ENCODE assay signal across 8 mouse cellular contexts in genomic region chr11:120659509-120660300, GRCm38 (mm10). TPM values are rescaled to one million over a fixed set of nuclear protein-coding genes. Genes with fewer than 3 reads are reported as not detected.
DNase-seq lines count a peak whose midpoint lies in the region; ATAC-seq and TF ChIP-seq lines count a peak whose summit lies in the region.

No protein-coding gene starts in this region.

- H3K4me1 ChIP-seq in hindbrain, postnatal 0 days (ENCODE audit: insufficient read depth, low read length), result no peaks in the 10 kb centered on the region
- peaks cover 15% of the 10 kb centered on the region for H3K4me1 ChIP-seq in liver, postnatal 0 days (ENCODE audit: insufficient read depth)
- H3K4me1 ChIP-seq in cerebellum, adult 2 months (ENCODE audit: control insufficient read depth, insufficient read depth, low read length), result no peaks in the 10 kb centered on the region

- H3K4me3 ChIP-seq in hindbrain, postnatal 0 days (ENCODE audit: low read length), result peak overlapping the region; percentile 32
- peak overlapping the region; percentile 45 for H3K4me3 ChIP-seq in liver, postnatal 0 days (ENCODE audit: low read depth, low read length)
- H3K4me3 ChIP-seq in cerebellum, adult 2 months (replicated peaks; ENCODE audit: insufficient read depth, low read depth, low read length), result no peak overlapping the region

- peak overlapping the region; percentile 55 for H3K4me2 ChIP-seq in hindbrain, postnatal 0 days (ENCODE audit: low read depth, low read length)
- peak overlapping the region; percentile 72 for H3K4me2 ChIP-seq in liver, postnatal 0 days (ENCODE audit: low read depth, low read length)

- H3K9ac ChIP-seq in hindbrain, postnatal 0 days (replicated peaks; ENCODE audit: low read length), result no peak overlapping the region; the same call in 1 of the 2 replicates
- H3K9ac ChIP-seq in liver, postnatal 0 days (replicated peaks), result no peak overlapping the region

- no peaks in the 10 kb centered on the region for H3K9me3 ChIP-seq in hindbrain, postnatal 0 days (ENCODE audit: low read length)
- H3K9me3 ChIP-seq in liver, postnatal 0 days (ENCODE audit: low read length), result no peaks in the 10 kb centered on the region

- DNase-seq in adrenal gland, postnatal 14 days, result peak; percentile 34
- no peak for DNase-seq in adrenal gland, adult 8-10 months
- peak; percentile 34 for DNase-seq in ZHBTc4 (ENCODE audit: low read depth, low spot score)
- DNase-seq in hindbrain, postnatal 0 days (ENCODE audit: low spot score), result no peak
- DNase-seq in liver, postnatal 0 days, result no peak
- no peak for DNase-seq in cerebellum, adult 2 months
- no peak for DNase-seq in frontal cortex, postnatal 25 days (ENCODE audit: low spot score in 2 of 2)
- no peak for DNase-seq in natural killer cell, adult 2 months (ENCODE audit: low spot score in 2 of 2)

- 2% methylated on average over 50 of the region's 50 CpGs for WGBS in hindbrain, postnatal 0 days
- 5% methylated on average over 44 of the region's 50 CpGs for WGBS in liver, postnatal 0 days (ENCODE audit: insufficient replicate concordance)
- 2% methylated on average over 50 of the region's 50 CpGs for WGBS in cerebellum, adult 2 months

- TF ChIP-seq POLR2A in cerebellum, adult 2 months (IDR thresholded peaks at IDR 0.05; ENCODE audit: borderline replicate concordance, insufficient read depth, low read length), result no peak

- peaks cover 68% of the 10 kb centered on the region for H3K27me3 ChIP-seq in hindbrain, postnatal 0 days (ENCODE audit: insufficient read depth, low read length)
- H3K27me3 ChIP-seq in liver, postnatal 0 days (ENCODE audit: insufficient read depth, low read length), result peaks cover 70% of the 10 kb centered on the region
- peaks cover 11% of the 10 kb centered on the region; the same call in 1 of the 2 replicates for H3K27me3 ChIP-seq in cerebellum, adult 2 months (ENCODE audit: control insufficient read depth, insufficient read depth, low read length)

- TF ChIP-seq CTCF in hindbrain, postnatal 0 days (IDR thresholded peaks at IDR 0.05; ENCODE audit: low read depth), result no peak
- no peak for TF ChIP-seq CTCF in liver, postnatal 0 days (IDR thresholded peaks at IDR 0.05; ENCODE audit: low read depth)
- TF ChIP-seq CTCF in cerebellum, adult 2 months (IDR thresholded peaks at IDR 0.05; ENCODE audit: borderline replicate concordance, insufficient read depth, low read depth, low read length), result no peak

- no peak for TF ChIP-seq EP300 in liver, postnatal 0 days (IDR thresholded peaks at IDR 0.05; ENCODE audit: low read depth)

- ATAC-seq in hindbrain, postnatal 0 days, result no peak
- ATAC-seq in liver, postnatal 0 days, result peak; percentile 26; the same call in 1 of the 2 replicates

- H3K36me3 ChIP-seq in hindbrain, postnatal 0 days (ENCODE audit: insufficient read depth, low read length), result no peaks in the 10 kb centered on the region
- no peaks in the 10 kb centered on the region for H3K36me3 ChIP-seq in liver, postnatal 0 days (replicated peaks; ENCODE audit: insufficient read depth, low read length)

- H3K27ac ChIP-seq in hindbrain, postnatal 0 days, result no peak overlapping the region
- H3K27ac ChIP-seq in liver, postnatal 0 days (ENCODE audit: low read depth), result no peak overlapping the region
- H3K27ac ChIP-seq in cerebellum, adult 2 months (ENCODE audit: insufficient read depth, low read length), result no peak overlapping the region

RNA-seq across cellular contexts. Expression of gene Notum, which starts 1.3 kb away (rescaled TPM):
- 8.3 and 11.2 TPM in 2 replicates for total RNA-seq in adrenal gland, postnatal 14 days (2021)
- 1 to 10 TPM; 5.1 to 9.0 (median 7.2) TPM for total RNA-seq in adrenal gland, adult 8-10 months (2022)
- total RNA-seq in hindbrain, postnatal 0 days (2014; rRNA removed), result 6.9 and 10.3 TPM in 2 replicates
- polyA plus RNA-seq in hindbrain, postnatal 0 days (2015; fragmentation: Nextera tagmentation; extraction: Ambion mirVana), result 3.0 and 4.1 TPM in 2 replicates
- 0.15 and 0.29 TPM in 2 replicates for polyA plus RNA-seq in liver, postnatal 0 days (2015; fragmentation: Nextera tagmentation; extraction: Ambion mirVana)
- 5.9 TPM in 2 replicates for polyA plus RNA-seq in cerebellum, adult 2 months (2012; rRNA removed)

RNA-seq across cellular contexts. Expression of gene Myadml2, which starts 11.7 kb away (rescaled TPM):
- 0.94 TPM in 1 of 2 replicates, not detected in the other for total RNA-seq in adrenal gland, postnatal 14 days (2021)
- total RNA-seq in adrenal gland, adult 8-10 months (2022), result 1 to 10 TPM in 1 of 4 experiments, under 1 TPM in 2, not detected in 1; 0.65 to 1.2 (median 0.81) TPM
- total RNA-seq in hindbrain, postnatal 0 days (2014; rRNA removed), result 1.4 and 1.5 TPM in 2 replicates
- 1.3 and 1.5 TPM in 2 replicates for polyA plus RNA-seq in hindbrain, postnatal 0 days (2015; fragmentation: Nextera tagmentation; extraction: Ambion mirVana)
- polyA plus RNA-seq in liver, postnatal 0 days (2015; fragmentation: Nextera tagmentation; extraction: Ambion mirVana), result 0.26 and 0.50 TPM in 2 replicates
- 3.3 and 4.5 TPM in 2 replicates for polyA plus RNA-seq in cerebellum, adult 2 months (2012; rRNA removed)

RNA-seq across cellular contexts. Expression of gene Aspscr1, which starts 13.1 kb away (rescaled TPM):
- total RNA-seq in adrenal gland, postnatal 14 days (2021), result 69.4 and 71.3 TPM in 2 replicates
- 100 to 1,000 TPM; 101 to 108 (median 106) TPM for total RNA-seq in adrenal gland, adult 8-10 months (2022)
- 105 and 130 TPM in 2 replicates for total RNA-seq in hindbrain, postnatal 0 days (2014; rRNA removed)
- 143 and 148 TPM in 2 replicates for polyA plus RNA-seq in hindbrain, postnatal 0 days (2015; fragmentation: Nextera tagmentation; extraction: Ambion mirVana)
- 56.8 and 57.1 TPM in 2 replicates for polyA plus RNA-seq in liver, postnatal 0 days (2015; fragmentation: Nextera tagmentation; extraction: Ambion mirVana)
- polyA plus RNA-seq in cerebellum, adult 2 months (2012; rRNA removed), result 56.1 and 59.4 TPM in 2 replicates

RNA-seq across cellular contexts. Expression of gene Pycr1, which starts 16.1 kb away (rescaled TPM):
- total RNA-seq in adrenal gland, postnatal 14 days (2021), result 1.6 TPM in 2 replicates
- total RNA-seq in adrenal gland, adult 8-10 months (2022), result 1 to 10 TPM in 3 of 4 experiments, under 1 TPM in 1; 0.73 to 2.0 (median 1.3) TPM
- 9.0 and 9.3 TPM in 2 replicates for total RNA-seq in hindbrain, postnatal 0 days (2014; rRNA removed)
- 13.2 and 13.8 TPM in 2 replicates for polyA plus RNA-seq in hindbrain, postnatal 0 days (2015; fragmentation: Nextera tagmentation; extraction: Ambion mirVana)
- 1.5 and 1.7 TPM in 2 replicates for polyA plus RNA-seq in liver, postnatal 0 days (2015; fragmentation: Nextera tagmentation; extraction: Ambion mirVana)
- polyA plus RNA-seq in cerebellum, adult 2 months (2012; rRNA removed), result 2.1 and 2.3 TPM in 2 replicates

RNA-seq across cellular contexts. Expression of gene Mafg, which starts 26.3 kb away (rescaled TPM):
- 51.8 and 55.3 TPM in 2 replicates for total RNA-seq in adrenal gland, postnatal 14 days (2021)
- 10 to 100 TPM; 53.2 to 74.4 (median 69.7) TPM for total RNA-seq in adrenal gland, adult 8-10 months (2022)
- 35.9 and 39.3 TPM in 2 replicates for total RNA-seq in hindbrain, postnatal 0 days (2014; rRNA removed)
- 36.5 and 38.9 TPM in 2 replicates for polyA plus RNA-seq in hindbrain, postnatal 0 days (2015; fragmentation: Nextera tagmentation; extraction: Ambion mirVana)
- polyA plus RNA-seq in liver, postnatal 0 days (2015; fragmentation: Nextera tagmentation; extraction: Ambion mirVana), result 30.8 and 35.8 TPM in 2 replicates
- polyA plus RNA-seq in cerebellum, adult 2 months (2012; rRNA removed), result 60.5 and 65.3 TPM in 2 replicates

Comparison
In these comparisons a context has a peak if more than half of its experiments do, and no peak if none do; other contexts are left out.
1. DNase-seq: peak in adrenal gland, postnatal 14 days (single experiment) and ZHBTc4 (single experiment); none in adrenal gland, adult 8-10 months (single experiment), hindbrain, postnatal 0 days (single experiment), liver, postnatal 0 days (single experiment), cerebellum, adult 2 months (0 of 2), frontal cortex, postnatal 25 days (0 of 2) and natural killer cell, adult 2 months (0 of 2).